Mouse (Mus musculus) heart, postnatal 25 days (tissue): Measurements from ENCODE around the gene Klhl36. TPM values are rescaled to one million over a fixed set of nuclear protein-coding genes. Genes with fewer than 3 reads are reported as not detected.
"Not testable (repeated sequence)": the region's sequence is repeated elsewhere in the genome, so short reads cannot be mapped to it uniquely, and the experiment has no call there.

Source experiments
- DNase-seq: peaks from one replicate; pipeline ENCODE4 v3.0.0; 2022; ENCODE audit warnings: low spot score
- intact Hi-C: fragments of 180-260 bp; cut with DNase I; formaldehyde crosslinking; loops from one replicate; pipeline ENCODE4 v1.15.1; 2025
- total RNA-seq, 2 experiments: library from RNA; stranded (reverse); gene quantifications; 2 replicates each; pipeline ENCODE4 v1.2.3; 2021

Klhl36 gene
- total RNA-seq, 2 experiments from 2014 or later: 2.3 to 3.3 TPM

DNA sequence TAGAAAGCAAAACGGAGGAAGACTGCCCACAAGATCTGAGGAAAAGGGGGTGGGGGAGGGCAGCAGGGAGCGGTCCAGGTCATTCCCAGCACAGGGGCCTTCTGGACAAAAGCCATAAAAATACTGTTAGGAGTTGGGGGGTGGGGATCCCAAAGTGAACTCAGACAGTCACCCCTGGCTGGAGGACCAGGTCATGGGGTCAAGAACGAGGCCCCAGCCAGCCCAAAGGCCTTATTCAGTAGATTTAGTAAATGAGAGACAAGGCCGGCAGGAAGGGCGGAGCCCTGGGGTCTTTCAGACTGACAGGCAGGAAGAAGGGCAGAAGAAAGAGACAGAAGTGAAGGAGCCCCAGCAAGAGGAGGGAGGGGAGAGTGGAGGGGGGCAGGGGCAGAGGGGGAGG, 29.1 kb upstream of the Klhl36 start:
- no peak for DNase-seq
- intact Hi-C loops: no loop called here

DNA sequence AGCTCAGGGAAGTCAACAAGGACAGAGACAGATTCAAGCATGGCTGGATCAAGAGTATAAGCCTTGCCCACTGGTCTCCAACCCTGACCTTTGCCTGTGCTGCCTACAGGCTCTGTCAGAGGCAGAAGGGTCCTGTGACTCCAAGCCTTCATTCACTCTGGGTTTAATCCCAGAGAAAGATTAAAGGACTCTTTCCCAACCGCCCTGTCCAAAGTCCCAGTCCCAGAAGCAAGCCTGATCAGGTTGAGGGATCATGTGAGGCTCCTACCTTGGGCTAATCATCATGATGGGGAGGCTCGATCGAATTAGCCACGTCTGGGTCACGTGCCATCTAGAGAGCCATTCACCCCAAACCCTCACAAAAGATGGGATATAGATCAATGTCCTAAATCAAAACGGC, 27.4 kb upstream of the Klhl36 start:
- DNase-seq: no peak
- intact Hi-C loops: no loop called here

DNA sequence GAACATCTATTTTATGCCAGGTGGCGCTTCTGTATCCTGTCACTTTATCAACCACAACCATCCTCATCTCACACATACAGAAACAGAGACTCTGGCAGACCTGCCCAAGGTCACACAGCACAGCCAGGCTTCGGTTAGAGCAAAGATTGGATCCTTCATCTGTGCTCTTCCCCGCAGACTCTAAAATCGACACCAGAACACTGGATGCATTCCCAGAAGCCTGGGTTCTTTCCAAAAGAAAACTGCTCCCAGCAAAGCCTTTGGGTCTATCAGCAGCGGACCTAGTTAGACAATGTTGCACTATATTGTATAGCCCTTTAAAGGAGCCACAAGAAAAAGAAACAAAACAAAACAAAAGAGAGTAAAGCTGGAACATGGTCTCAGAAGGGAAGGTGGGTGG, 26.8 kb upstream of the Klhl36 start:
- intact Hi-C loops: no loop called here
- DNase-seq: no peak

DNA sequence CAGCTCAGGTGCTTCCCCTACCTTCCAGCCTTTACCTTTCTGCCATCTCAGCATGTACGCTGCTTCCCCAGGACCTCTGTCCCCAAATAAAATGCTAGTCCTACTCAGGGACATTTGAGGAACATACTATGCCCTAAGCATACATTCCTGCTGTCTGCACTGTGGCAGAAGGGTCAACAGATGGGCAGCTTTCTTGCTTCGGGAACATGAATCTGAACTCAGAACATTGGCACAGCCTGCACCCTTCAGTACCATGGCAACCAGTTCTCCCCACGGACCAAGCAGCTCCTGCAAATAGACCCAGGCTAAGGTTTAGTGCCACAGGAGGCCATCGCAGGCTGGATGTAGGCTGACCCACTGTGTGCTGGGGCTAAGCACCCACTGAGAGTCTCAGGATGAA, 25.2 kb upstream of the Klhl36 start:
- DNase-seq: no peak
- intact Hi-C loops: no loop called here

DNA sequence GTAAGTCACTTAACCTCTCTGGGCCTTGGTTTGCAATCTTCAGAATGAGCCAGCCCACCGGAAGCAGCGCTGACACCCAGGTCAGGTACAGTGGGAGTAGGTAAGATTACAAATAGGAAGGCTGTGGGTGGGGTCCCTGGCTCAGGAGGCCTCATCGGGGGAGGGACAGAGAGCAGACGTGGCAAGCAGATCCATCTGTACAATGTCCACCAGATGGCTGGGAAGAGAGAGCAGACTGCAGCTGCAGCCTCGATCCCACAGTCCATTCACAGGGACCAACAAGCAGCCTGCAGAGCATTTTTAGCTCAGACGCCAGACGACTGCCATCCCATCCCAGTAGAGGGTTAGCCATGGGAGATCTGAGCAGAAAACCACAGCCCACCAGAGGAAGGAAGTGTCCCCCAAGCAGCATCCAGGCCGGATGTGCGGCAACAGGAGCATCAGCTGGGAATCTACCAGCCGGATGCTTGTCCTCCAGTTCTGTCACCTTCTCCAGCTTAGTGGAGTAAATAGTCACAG, 24.5 kb upstream of the Klhl36 start:
- no peak for DNase-seq
- intact Hi-C loops: no loop called here

DNA sequence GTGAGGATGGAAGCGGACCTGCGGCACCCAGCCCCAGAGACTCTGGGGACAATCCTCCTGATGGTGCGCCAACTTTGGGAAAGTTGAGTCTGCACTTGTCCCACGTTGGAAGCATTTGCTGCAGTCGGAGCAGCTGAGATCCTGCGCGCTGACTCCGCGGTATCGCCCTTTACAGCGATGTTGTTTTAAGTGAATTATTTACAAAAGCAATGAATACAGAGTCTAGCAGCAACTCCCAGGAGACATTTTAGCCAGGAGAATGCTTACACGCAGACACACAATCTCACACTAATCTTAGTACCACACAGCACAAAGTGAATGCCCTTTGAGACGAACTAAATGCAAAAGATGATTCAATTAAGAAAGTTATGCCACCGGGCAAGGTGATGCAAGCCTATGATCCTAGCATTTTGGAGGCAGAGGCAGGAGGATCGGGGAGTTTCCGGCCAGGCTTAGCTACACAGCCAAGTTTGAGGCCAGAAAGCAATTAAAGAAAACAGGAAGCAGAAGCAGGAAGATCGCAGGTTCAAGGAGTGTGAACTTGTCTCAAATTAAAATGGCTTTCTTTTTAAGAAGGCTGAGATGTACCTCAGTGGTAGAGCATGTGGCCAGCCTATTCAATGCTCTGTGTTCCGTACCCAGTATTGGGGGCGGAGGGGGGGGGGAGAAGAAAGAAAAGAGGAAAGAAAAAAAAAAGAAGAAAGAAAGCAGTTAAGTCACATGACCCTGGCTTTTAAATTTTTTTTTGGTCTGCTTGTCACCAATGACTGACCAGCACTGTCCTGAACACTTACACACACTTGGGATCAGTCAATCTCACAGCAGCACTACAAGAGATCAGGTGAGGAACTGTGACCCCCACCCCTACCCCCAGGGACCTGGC, 23.7 kb upstream of the Klhl36 start:
- no peak for DNase-seq
- intact Hi-C loops: no loop called here

DNA sequence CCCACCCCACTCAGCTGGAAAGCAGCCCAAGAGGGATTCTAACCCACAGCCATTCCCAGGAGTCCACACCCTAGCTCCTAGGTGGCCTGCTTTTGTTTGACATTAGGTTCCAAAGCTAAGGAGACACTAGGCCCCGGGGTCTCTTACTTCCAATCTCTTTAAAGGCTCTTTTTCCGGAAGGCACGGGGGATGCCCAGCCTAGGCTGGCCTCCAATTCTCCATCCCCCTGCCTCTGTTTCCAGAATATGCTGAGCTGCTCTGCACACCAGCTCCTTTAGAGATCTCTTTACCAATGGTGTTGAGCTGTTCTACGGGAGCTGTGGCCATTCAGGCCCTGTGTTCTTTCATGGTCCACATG, 23.1 kb upstream of the Klhl36 start:
- no peak for DNase-seq
- intact Hi-C loops: no loop called here

DNA sequence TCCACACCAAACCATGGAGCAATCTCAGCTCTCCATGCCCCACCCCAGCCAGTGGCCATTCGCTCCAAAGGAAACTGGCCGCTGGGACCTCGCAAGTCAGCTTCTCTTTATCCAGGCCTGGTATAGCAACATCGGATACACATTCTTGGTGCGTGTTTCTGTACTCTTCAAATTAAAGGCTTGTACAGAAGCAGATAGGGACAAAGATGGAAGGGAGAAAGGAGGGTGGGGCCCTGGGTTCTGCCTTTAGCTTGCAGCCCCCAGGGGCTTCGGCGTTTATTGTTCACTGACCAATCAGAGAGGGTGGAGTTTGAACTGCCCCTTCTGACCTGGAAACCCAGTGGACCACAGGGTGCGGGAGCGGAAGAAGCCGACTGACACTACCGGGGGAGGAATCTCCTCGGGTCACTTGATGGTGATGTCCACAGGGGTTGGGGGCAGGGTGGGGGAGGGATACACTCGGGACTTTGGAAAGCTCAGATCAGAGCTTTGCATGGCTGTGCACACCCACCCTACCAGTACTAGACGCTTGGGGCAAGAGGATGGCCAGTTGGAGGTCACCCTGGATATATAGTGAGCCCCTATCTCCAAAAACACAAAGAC, 22.5 kb upstream of the Klhl36 start:
- intact Hi-C loops: loop anchor here (5.0 to 10.0 kb wide), 2 partner anchors 85 to 142 kb away; no protein-coding TSS in a partner anchor
- no peak for DNase-seq

DNA sequence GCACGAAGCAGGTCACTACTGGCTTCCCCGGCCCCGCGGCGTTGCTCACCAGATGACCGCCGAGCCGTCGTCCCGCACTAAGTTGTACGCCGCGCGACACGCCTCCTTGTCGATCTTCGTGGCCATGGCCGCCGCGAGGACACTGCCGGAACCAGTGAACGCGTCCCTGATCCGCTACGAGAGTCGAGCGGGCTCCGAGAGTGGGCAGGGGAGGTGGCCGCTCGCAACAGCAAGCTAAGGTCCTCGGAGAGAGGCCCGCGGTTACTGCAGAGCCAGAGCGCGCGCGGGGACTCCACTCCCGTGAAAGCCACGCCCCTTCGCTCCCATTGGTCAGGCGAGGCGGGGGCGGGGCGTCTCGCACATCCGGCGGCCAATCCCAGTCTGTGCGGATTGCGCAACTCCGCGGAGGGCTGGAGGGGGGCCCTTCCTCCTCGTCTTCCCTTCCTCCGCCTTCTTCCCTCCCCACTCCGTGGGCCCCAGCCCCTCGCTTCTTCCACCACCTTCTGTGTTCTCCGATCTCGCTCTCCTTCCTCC, 21.7 kb upstream of the Klhl36 start, which contains the start of gene Cotl1:
Gene Cotl1, minus strand, starts transcription at position 270 of the 534 bp plus-strand sequence.
- intact Hi-C loops: loop anchor here (5.0 to 10.0 kb wide), 2 partner anchors 84 to 143 kb away; no protein-coding TSS in a partner anchor
- DNase-seq: peak; percentile 96

DNA sequence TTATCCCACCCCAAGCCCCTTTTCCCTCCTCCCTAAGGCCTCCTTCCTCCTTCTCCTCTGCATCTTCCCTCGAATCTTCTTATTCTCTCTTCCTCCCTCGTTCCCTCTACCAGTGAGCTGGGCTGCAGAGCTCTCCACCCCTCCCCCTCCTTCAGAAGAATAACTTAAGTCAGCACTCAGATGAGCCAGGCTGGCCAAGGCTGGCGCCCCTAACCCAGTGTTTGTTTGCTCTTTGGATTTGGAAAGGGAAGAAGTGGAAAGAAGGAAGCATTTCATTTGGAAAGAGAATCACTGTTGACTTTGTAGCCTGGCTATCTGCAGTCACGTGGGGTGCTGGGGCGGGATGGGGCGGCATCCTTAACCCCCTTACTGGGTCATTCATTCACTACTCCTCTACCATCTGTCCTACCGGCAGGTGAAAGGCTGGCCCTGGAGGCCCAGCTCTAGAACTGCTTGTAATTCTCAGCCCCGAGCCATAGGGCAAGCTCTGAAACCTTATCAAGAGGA, 21.1 kb upstream of the Klhl36 start:
- DNase-seq: no peak
- intact Hi-C loops: loop anchor here (5.0 to 10.0 kb wide), 2 partner anchors 84 to 144 kb away; no protein-coding TSS in a partner anchor

DNA sequence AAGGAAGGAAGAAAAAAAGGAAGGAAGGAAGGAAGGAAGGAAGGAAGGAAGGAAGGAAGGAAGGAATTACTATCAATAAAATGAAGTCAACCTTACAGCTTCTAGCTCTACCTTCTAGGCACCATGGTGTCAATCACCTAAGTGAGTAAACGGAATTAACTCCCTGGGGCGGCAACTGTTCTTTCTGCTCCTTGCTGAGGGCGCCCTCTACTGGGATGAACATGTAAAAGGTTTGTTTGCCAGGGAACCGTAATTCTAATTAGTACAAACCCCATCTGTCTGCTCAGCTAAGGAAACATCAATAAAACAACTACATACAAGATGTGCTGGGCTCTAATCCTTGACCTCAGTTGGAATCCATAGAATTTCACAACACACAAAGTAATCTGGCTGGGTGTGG, 18.6 kb upstream of the Klhl36 start:
- intact Hi-C loops: loop anchor here (1.0 to 10.0 kb wide), 3 partner anchors 61 to 146 kb away; no protein-coding TSS in a partner anchor
- DNase-seq: peak; percentile 32

DNA sequence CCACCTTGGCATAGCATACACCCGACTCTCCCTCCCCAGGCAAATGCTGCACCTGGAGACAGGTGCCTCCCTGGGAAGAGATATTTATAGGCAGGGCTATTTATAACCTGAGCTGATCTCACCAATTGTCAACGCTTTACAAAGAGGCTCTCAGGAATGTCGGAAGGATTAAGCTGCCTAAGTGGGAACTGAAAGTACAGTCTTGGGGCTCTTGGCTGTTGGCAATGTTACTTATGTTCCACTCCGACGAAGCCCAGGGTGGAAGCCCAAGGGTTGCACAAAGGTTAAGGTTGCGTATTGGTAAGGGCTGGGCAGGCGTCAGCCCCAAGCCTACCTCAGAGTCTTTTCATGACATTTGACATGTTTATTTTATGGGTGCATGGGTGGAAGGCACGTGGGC, 17.5 kb upstream of the Klhl36 start:
- DNase-seq: no peak
- intact Hi-C loops: loop anchor here (5.0 to 10.0 kb wide), 2 partner anchors 80 to 147 kb away; no protein-coding TSS in a partner anchor

DNA sequence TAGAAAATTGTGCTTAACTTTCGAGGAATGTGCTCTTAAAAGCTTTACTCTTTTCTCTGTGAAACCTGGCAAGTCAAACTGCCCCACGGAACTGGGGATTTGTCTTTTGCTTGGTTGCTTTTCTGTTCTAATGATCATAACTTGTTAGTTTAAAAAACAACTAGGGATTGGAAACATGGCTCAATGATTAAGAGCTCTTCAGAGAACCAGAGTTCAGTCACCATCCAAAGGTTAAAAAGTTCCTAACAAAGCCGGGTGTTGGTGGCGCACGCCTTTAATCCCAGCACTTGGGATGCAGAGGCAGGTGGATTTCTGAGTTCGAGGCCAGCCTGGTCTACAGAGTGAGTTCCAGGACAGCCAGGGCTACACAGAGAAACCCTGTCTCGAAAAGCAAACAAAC, 16.3 kb upstream of the Klhl36 start:
- DNase-seq: not testable (repeated sequence)
- intact Hi-C loops: loop anchor here (10.0 kb wide), 1 partner anchor 79 kb away; no protein-coding TSS in a partner anchor

DNA sequence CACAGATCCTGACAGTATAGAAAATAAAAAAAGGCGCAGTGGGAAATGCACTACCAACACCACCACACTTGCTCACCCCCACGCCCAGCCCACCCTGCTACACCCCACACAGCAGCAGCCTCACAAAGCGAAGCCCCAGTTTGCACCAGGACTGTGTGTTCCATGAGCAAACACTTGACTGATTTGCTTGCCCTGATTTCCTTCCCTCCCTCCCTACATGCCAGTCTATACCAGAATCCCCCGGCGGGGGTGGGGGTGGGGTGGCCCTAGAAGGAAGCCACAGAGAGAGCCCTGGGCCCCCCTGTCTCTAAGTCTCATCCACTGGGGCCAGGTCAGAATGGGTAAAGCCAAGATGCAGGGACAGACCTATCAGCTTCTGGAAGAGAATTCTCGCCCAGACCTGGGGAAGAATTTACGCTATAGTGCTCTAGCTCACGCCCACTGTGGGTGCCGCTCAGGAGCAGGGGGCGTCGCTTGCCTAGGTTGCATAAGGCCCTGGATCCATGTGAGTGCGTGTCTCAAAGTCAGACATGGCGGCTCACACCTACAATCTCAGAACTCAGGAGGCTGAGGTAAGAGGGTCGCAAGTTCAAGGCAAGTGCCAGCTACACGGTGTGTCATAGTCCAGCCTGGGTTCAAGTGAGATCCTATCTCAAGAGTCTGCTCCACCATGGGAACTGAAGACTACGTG, 14.7 kb upstream of the Klhl36 start:
- DNase-seq: no peak
- intact Hi-C loops: loop anchor here (10.0 kb wide), 1 partner anchor 77 kb away; no protein-coding TSS in a partner anchor

DNA sequence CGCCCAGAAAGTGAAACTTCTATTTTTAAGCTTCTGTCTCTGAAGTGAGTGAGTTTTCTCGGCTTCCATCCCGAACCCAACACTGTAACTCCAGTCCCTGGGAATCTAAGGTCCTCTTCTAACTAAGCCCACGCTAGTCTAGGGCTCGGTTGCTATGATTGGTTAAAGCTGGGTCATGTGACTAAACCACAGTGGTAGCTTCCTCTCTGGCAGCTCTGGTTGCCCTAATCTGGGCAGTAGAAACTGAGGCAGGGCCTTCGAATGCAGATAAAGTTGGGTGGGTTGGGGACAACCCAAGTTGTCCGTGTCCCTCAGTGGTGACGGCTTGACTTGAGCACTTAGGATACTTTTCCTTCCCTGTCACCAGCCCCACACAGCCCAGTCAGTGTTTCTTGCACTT, 8.5 kb upstream of the Klhl36 start:
- intact Hi-C loops: no loop called here
- DNase-seq: no peak

DNA sequence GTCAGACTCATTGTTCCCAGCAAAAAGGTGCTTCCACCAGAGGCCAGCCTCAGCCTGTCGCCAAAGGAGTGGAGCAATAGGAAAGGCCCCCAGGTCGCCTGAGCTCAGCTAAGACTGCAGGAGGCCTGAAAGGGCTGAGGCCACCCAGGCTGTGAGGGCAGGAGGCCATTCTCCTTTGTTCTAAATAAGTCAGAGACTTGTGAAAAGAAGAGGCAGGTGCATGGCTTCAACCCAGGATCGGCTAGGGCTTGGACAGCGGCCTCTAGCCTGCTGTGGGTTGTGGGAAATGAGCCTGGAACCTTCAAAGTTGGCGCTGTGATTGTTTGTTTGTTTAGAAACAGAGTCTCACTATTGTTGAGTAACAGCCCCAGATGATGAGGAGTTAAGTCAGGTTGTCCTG, 8.0 kb upstream of the Klhl36 start:
- intact Hi-C loops: no loop called here
- no peak for DNase-seq

DNA sequence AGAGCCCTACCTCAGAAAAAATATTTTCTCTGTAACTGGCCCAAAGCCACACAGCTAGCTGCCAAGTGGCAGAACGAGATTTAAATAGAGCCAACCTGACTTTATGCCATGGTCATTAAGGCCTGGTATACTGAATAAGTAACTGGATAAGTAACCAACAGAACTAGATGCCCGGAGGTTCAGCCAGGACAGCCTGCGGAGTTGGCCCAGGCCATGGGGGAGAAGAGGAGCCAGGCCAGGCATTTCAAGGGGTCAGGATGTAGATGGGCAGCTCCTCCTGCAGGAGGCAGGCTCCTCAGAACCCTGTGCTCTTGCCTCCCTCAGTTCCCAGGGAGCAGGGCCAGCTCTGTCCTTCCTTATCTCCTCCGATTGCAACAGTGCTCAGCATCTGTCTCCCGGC, 6.4 kb upstream of the Klhl36 start:
- DNase-seq: no peak
- intact Hi-C loops: no loop called here

DNA sequence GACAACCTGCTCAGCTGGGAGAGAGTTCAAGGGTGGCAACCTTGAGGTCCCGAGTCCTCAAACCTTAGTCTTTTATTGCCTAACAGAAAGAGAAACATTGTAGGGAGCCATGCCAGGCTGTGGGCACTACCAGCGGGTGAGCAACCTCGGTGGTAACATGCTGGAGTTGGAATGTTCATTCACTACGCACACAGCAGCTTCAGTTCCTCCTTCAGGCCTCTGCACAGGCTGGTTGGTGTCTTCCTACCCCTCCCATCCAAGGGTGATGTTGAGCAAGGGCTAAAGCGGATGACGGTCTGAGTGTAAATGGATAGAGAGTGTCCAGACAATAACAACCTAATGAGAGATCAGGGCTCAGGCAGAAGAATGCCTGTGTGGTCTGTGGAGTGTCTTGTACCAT, 4.3 kb upstream of the Klhl36 start:
- no peak for DNase-seq
- intact Hi-C loops: no loop called here

DNA sequence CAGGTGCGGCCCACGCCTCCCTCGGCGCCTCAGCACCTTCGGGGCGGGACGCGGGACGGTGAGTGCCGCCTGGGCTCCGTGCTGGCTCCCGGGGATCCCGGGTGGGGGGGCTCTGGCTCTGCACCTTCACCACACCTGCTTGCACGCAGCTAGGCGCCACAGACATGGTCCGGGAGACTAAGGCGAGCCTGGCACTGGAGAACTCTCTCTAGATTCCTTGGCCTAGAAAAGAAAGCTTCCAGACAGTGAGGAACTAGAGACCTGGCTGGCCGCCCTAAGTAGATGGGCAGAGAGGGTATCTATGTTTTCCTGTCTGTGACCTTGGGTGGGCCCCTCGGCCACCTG, 296 bp downstream of the Klhl36 start:
- DNase-seq: no peak
- intact Hi-C loops: loop anchor here (5.0 kb wide), 1 partner anchor 50 kb away; the partner anchor contains the start of genes Gm20388 and Usp10

DNA sequence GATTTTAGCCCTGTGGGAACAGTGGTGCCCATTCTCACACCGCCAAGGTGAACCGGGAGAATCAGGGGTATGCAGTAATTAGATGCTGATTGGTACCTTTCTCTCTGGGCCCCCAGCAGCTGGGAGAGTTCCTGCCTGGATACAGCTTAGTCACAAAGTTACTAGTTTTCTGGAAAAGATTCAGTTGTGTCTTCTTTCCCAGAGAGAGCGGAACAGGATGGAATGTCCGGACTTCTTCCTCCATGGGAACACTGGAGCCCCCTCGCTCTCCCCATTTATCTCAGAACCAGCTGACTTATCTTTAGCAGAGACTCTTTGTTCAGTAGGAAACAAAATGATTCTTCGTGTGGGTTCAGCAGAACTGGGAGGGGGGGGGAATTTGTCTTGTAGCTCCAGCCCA, 683 bp downstream of the Klhl36 start:
- intact Hi-C loops: loop anchor here (5.0 kb wide), 1 partner anchor 50 kb away; the partner anchor contains the start of genes Gm20388 and Usp10
- DNase-seq: no peak
